Mouse (Mus musculus) C2C12 (cell line): ENCODE data around the gene Pomgnt2. TPM values are rescaled to one million over a fixed set of nuclear protein-coding genes. Genes with fewer than 3 reads are reported as not detected.

Experiments
- H3K27me3 ChIP-seq: one replicate; pipeline ENCODE4 v1.6.1; 2011; ENCODE audit not compliant: control insufficient read depth, insufficient read depth, insufficient read length
- H3K36me3 ChIP-seq: one replicate; pipeline ENCODE4 v1.6.1; 2011; ENCODE audit not compliant: control insufficient read depth, insufficient read depth
- H3K4me3 ChIP-seq: one replicate; pipeline ENCODE4 v1.5.1; 2011; ENCODE audit warnings: mild to moderate bottlenecking, control low read depth; ENCODE audit not compliant: poor library complexity, insufficient read depth, severe bottlenecking
- H3K79me2 ChIP-seq: one replicate; pipeline ENCODE4 v1.6.1; 2011; ENCODE audit not compliant: control insufficient read depth, insufficient read depth
- H3K79me3 ChIP-seq: one replicate; pipeline ENCODE4 v1.6.1; 2011; ENCODE audit warnings: low read depth, control low read depth
- H3ac ChIP-seq: one replicate; pipeline ENCODE3; 2011; ENCODE audit warnings: low read depth; ENCODE audit not compliant: control insufficient read depth, insufficient read length
- CEBPB ChIP-seq: IDR thresholded peaks from one replicate; pipeline ENCODE4 v1.6.1; 2011; ENCODE audit warnings: low read depth, mild to moderate bottlenecking, control low read depth, moderate library complexity
- CTCF ChIP-seq: IDR thresholded peaks from one replicate; pipeline ENCODE4 v1.5.1; 2011; ENCODE audit not compliant: control insufficient read depth, insufficient read depth, insufficient read length
- FOSL1 ChIP-seq: IDR thresholded peaks from one replicate; pipeline ENCODE4 v1.8.0; 2011; ENCODE audit warnings: mild to moderate bottlenecking, low read length; ENCODE audit not compliant: poor library complexity, insufficient read depth, severe bottlenecking
- MAX ChIP-seq: IDR thresholded peaks from one replicate; pipeline ENCODE4 v1.6.1; 2011; ENCODE audit warnings: mild to moderate bottlenecking, control low read depth
- MYOD1 ChIP-seq: IDR thresholded peaks from one replicate; pipeline ENCODE4 v1.6.1; 2011; ENCODE audit warnings: low read depth; ENCODE audit not compliant: control insufficient read depth, insufficient read length
- MYOG ChIP-seq: IDR thresholded peaks from one replicate; pipeline ENCODE4 v1.6.1; 2011; ENCODE audit not compliant: control insufficient read depth, insufficient read length; ENCODE audit errors: extremely low read depth
- USF1 ChIP-seq: IDR thresholded peaks from one replicate; pipeline ENCODE4 v1.6.1; 2011; ENCODE audit warnings: low read depth, mild to moderate bottlenecking, control low read depth, moderate library complexity
- polyA plus RNA-seq: library from polyadenylated mRNA; unstranded; fragments of >200 nt; fragmentation: generic; extraction: Trizol; gene quantifications from one replicate; pipeline ENCODE4 v1.2.1, GENCODE M21; 2012; ENCODE audit warnings: missing spikeins

Pomgnt2 gene
- polyA plus RNA-seq, 1 experiment: 2.4 TPM

GRCm38 (mm10) chr9:122032071-122032470 is 35.2 kb upstream of the Pomgnt2 start:
- H3K4me3 ChIP-seq: no peak overlapping the region
- H3K79me2 ChIP-seq: no peaks in the 10 kb centered on the region
- H3K36me3 ChIP-seq: no peaks in the 10 kb centered on the region
- no peak overlapping the region for H3ac ChIP-seq
- H3K79me3 ChIP-seq: no peaks in the 10 kb centered on the region
- H3K27me3 ChIP-seq: peaks cover 15% of the 10 kb centered on the region
- TF ChIP-seq CTCF: no peak
- no peak for TF ChIP-seq FOSL1
- no peak for TF ChIP-seq USF1
- no peak for TF ChIP-seq CEBPB
- no peak for TF ChIP-seq MAX
- TF ChIP-seq MYOD1: no peak

GRCm38 (mm10) chr9:122030706-122031105 is 33.8 kb upstream of the Pomgnt2 start:
- no peaks in the 10 kb centered on the region for H3K36me3 ChIP-seq
- H3ac ChIP-seq: no peak overlapping the region
- no peaks in the 10 kb centered on the region for H3K79me3 ChIP-seq
- H3K79me2 ChIP-seq: no peaks in the 10 kb centered on the region
- H3K27me3 ChIP-seq: peaks cover 13% of the 10 kb centered on the region
- TF ChIP-seq CTCF (no peak), MAX (no peak), CEBPB (no peak), USF1 (no peak), MYOD1 (no peak), FOSL1 (no peak), MYOG (no peak)
- no peak overlapping the region for H3K4me3 ChIP-seq

GRCm38 (mm10) chr9:122029765-122030164 is 32.9 kb upstream of the Pomgnt2 start:
- no peak overlapping the region for H3ac ChIP-seq
- no peaks in the 10 kb centered on the region for H3K79me3 ChIP-seq
- H3K4me3 ChIP-seq: no peak overlapping the region
- no peaks in the 10 kb centered on the region for H3K79me2 ChIP-seq
- H3K36me3 ChIP-seq: no peaks in the 10 kb centered on the region
- TF ChIP-seq MYOG (no peak), MAX (no peak), USF1 (no peak), FOSL1 (no peak), CTCF (no peak), CEBPB (no peak), MYOD1 (no peak)
- peaks cover 7% of the 10 kb centered on the region for H3K27me3 ChIP-seq

- H3K36me3 ChIP-seq: no peaks in the 10 kb centered on the region
- H3K79me2 ChIP-seq: no peaks in the 10 kb centered on the region
- H3K4me3 ChIP-seq: no peak overlapping the region
- H3ac ChIP-seq: no peak overlapping the region
- TF ChIP-seq USF1: no peak
- TF ChIP-seq MAX: no peak
- no peak for TF ChIP-seq CTCF
- TF ChIP-seq CEBPB: no peak
- TF ChIP-seq MYOG: no peak
- TF ChIP-seq MYOD1: no peak
- no peak for TF ChIP-seq FOSL1
- no peaks in the 10 kb centered on the region for H3K79me3 ChIP-seq
- H3K27me3 ChIP-seq: peaks cover 4% of the 10 kb centered on the region
These were observed 31.2 kb upstream of the Pomgnt2 start for GRCm38 (mm10) chr9:122027914-122028745.

- Histone ChIP-seq H3K36me3 (no peaks in the 10 kb centered on the region), H3K4me3 (no peak overlapping the region), H3ac (no peak overlapping the region), H3K27me3 (peaks cover 4% of the 10 kb centered on the region), H3K79me3 (no peaks in the 10 kb centered on the region), H3K79me2 (no peaks in the 10 kb centered on the region)
- TF ChIP-seq MAX: no peak
- TF ChIP-seq CEBPB: no peak
- no peak for TF ChIP-seq FOSL1
- TF ChIP-seq CTCF: no peak
- TF ChIP-seq MYOG: no peak
- no peak for TF ChIP-seq MYOD1
- TF ChIP-seq USF1: no peak
These were observed 30.4 kb upstream of the Pomgnt2 start for GRCm38 (mm10) chr9:122027081-122027913.
